Mouse (Mus musculus) ovary, postnatal 36 days (tissue): Measurements from ENCODE around the gene Dync1i2.

Experiments
- DNase-seq: peaks from one replicate; pipeline ENCODE4 v3.0.0; 2022; ENCODE audit warnings: low spot score, mixed read lengths

Dync1i2 gene

GRCm38 (mm10) chr2:71211591-71212359, at the start of gene Dync1i2:
Gene Dync1i2, plus strand, starts transcription at chr2:71211706.
- peak; percentile 89 for DNase-seq

GRCm38 (mm10) chr2:71162831-71163621, 48.5 kb upstream of the Dync1i2 start:
- no peak for DNase-seq

GRCm38 (mm10) chr2:71167211-71167610, 44.3 kb upstream of the Dync1i2 start:
- DNase-seq: no peak

GRCm38 (mm10) chr2:71168461-71169021, 43.0 kb upstream of the Dync1i2 start:
- DNase-seq: no peak

- no peak for DNase-seq
These were observed 38.5 kb upstream of the Dync1i2 start for GRCm38 (mm10) chr2:71173031-71173430.

- no peak for DNase-seq
These were observed 34.9 kb upstream of the Dync1i2 start for GRCm38 (mm10) chr2:71176329-71177249.

GRCm38 (mm10) chr2:71177250-71177615, 34.3 kb upstream of the Dync1i2 start:
- no peak for DNase-seq

- no peak for DNase-seq
These were observed 33.7 kb upstream of the Dync1i2 start for GRCm38 (mm10) chr2:71177760-71178159.

- DNase-seq: no peak
These were observed 31.8 kb upstream of the Dync1i2 start for GRCm38 (mm10) chr2:71179716-71180115.

GRCm38 (mm10) chr2:71180566-71181217, 30.8 kb upstream of the Dync1i2 start:
- no peak for DNase-seq

- DNase-seq: no peak
These were observed 23.6 kb upstream of the Dync1i2 start for GRCm38 (mm10) chr2:71187950-71188349.

GRCm38 (mm10) chr2:71188861-71189260, 22.6 kb upstream of the Dync1i2 start:
- no peak for DNase-seq

GRCm38 (mm10) chr2:71191391-71192194, 19.9 kb upstream of the Dync1i2 start:
- DNase-seq: no peak

GRCm38 (mm10) chr2:71192195-71192807, 19.2 kb upstream of the Dync1i2 start:
- no peak for DNase-seq

GRCm38 (mm10) chr2:71194137-71194960, 17.2 kb upstream of the Dync1i2 start:
- DNase-seq: no peak

- DNase-seq: no peak
These were observed 14.6 kb upstream of the Dync1i2 start for GRCm38 (mm10) chr2:71196947-71197346.

- DNase-seq: no peak
These were observed 12.6 kb upstream of the Dync1i2 start for GRCm38 (mm10) chr2:71198907-71199306.

GRCm38 (mm10) chr2:71200485-71200884, 11.0 kb upstream of the Dync1i2 start:
- DNase-seq: no peak

GRCm38 (mm10) chr2:71201886-71202285, 9.6 kb upstream of the Dync1i2 start:
- no peak for DNase-seq
